Mouse (Mus musculus) midbrain, embryonic 12.5 days (tissue): ENCODE measurements around the gene Imp4. TPM values are rescaled to one million over a fixed set of nuclear protein-coding genes. Genes with fewer than 3 reads are reported as not detected.
"Not testable (repeated sequence)": the region's sequence is repeated elsewhere in the genome, so short reads cannot be mapped to it uniquely, and the experiment has no call there.

ENCODE experiments used
- ATAC-seq: fragments of 200-750 bp; cut with Nextera tagmentation; 2 replicates; pipeline ENCODE4 v1.8.0; 2017; ENCODE audit warnings: low read depth, moderate TSS enrichment, moderate library complexity; ENCODE audit not compliant: low FRiP score
- H3K27ac ChIP-seq: fragments of 300-500 bp; sonication (generic); replicated peaks from 2 replicates; pipeline ENCODE4 v1.5.1; 2016; ENCODE audit warnings: mild to moderate bottlenecking
- H3K27me3 ChIP-seq: fragments of 300-500 bp; sonication (generic); 2 replicates; pipeline ENCODE4 v1.6.1; 2016; ENCODE audit warnings: mild to moderate bottlenecking
- H3K36me3 ChIP-seq: fragments of 300-500 bp; sonication (generic); 2 replicates; pipeline ENCODE4 v1.6.1; 2016
- H3K4me1 ChIP-seq: fragments of 300-500 bp; sonication (generic); 2 replicates; pipeline ENCODE4 v1.6.1; 2016
- H3K4me2 ChIP-seq: fragments of 300-500 bp; sonication (generic); replicated peaks from 2 replicates; pipeline ENCODE4 v1.6.1; 2016; ENCODE audit warnings: mild to moderate bottlenecking, moderate library complexity
- H3K4me3 ChIP-seq: fragments of 300-500 bp; sonication (generic); 2 replicates; pipeline ENCODE4 v1.5.1; 2016; ENCODE audit warnings: mild to moderate bottlenecking
- H3K9ac ChIP-seq: fragments of 300-500 bp; sonication (generic); replicated peaks from 2 replicates; pipeline ENCODE4 v1.6.1; 2016; ENCODE audit warnings: mild to moderate bottlenecking, moderate library complexity
- H3K9me3 ChIP-seq: fragments of 300-500 bp; sonication (generic); 2 replicates; pipeline ENCODE4 v1.6.1; 2016; ENCODE audit warnings: mild to moderate bottlenecking
- WGBS: fragments of 180-500 bp; shearing (Covaris S2); methylation state at CpG from one replicate; pipeline ENCODE4 v1.1.7; 2016; 5-methylcytosine and 5-hydroxymethylcytosine counted together
- polyA plus RNA-seq: library from polyadenylated mRNA; unstranded; fragments of >200 nt; fragmentation: Nextera tagmentation; extraction: Ambion mirVana; gene quantifications from 2 replicates; pipeline ENCODE4 v1.2.1, GENCODE M21; 2016

The Imp4 gene
- polyA plus RNA-seq, 1 experiment from 2014 or later, result 83.5 TPM

- Histone ChIP-seq H3K4me1 (peaks cover 20% of the 10 kb centered on the region), H3K9me3 (peaks cover 11% of the 10 kb centered on the region), H3K9ac (peak overlapping the region; percentile 69), H3K4me2 (peak overlapping the region; percentile 54), H3K4me3 (peak overlapping the region; percentile 59), H3K27me3 (no peaks in the 10 kb centered on the region), H3K36me3 (peaks cover 16% of the 10 kb centered on the region; the same call in 1 of the 2 replicates), H3K27ac (peak overlapping the region; percentile 76)
- 30% methylated on average over 8 of the region's 8 CpGs for WGBS
- ATAC-seq, result no peak
These were observed 4.1 kb upstream of the Imp4 start for GRCm38 (mm10) chr1:34435371-34436120.

GRCm38 (mm10) chr1:34436374-34436773 lies 3.3 kb upstream of the Imp4 start:
- 86% methylated on average over 3 of the region's 3 CpGs for WGBS
- peaks cover 25% of the 10 kb centered on the region for H3K4me1 ChIP-seq
- no peak for ATAC-seq
- no peak overlapping the region for H3K27ac ChIP-seq
- H3K36me3 ChIP-seq, result peaks cover 10% of the 10 kb centered on the region; the same call in 1 of the 2 replicates
- H3K4me3 ChIP-seq, result no peak overlapping the region
- H3K9ac ChIP-seq, result no peak overlapping the region
- H3K9me3 ChIP-seq, result peaks cover 3% of the 10 kb centered on the region; the same call in 1 of the 2 replicates
- H3K27me3 ChIP-seq, result no peaks in the 10 kb centered on the region
- H3K4me2 ChIP-seq, result no peak overlapping the region

GRCm38 (mm10) chr1:34437366-34437765 lies 2.3 kb upstream of the Imp4 start:
- H3K27me3 ChIP-seq, H3K27ac ChIP-seq, H3K4me2 ChIP-seq, H3K4me3 ChIP-seq, H3K9me3 ChIP-seq, H3K9ac ChIP-seq, ATAC-seq: not testable (repeated sequence)
- Histone ChIP-seq H3K4me1 (peaks cover 25% of the 10 kb centered on the region), H3K36me3 (0 out of 2 replicates have a peak, but pooled peaks cover 14% of the 10 kb centered on the region)
- 98% methylated on average over 8 of the region's 8 CpGs for WGBS

- H3K9ac ChIP-seq, result peak overlapping the region; percentile 56
- peak overlapping the region; percentile 80 for H3K4me3 ChIP-seq
- 49% methylated on average over 14 of the region's 20 CpGs for WGBS
- peaks cover 22% of the 10 kb centered on the region for H3K4me1 ChIP-seq
- no peaks in the 10 kb centered on the region for H3K27me3 ChIP-seq
- H3K4me2 ChIP-seq, result peak overlapping the region; percentile 67
- peaks cover 25% of the 10 kb centered on the region for H3K36me3 ChIP-seq
- ATAC-seq, result no peak
- H3K9me3 ChIP-seq, result no peaks in the 10 kb centered on the region
- no peak overlapping the region for H3K27ac ChIP-seq
These were observed 1.1 kb upstream of the Imp4 start for GRCm38 (mm10) chr1:34438381-34439051.

GRCm38 (mm10) chr1:34439961-34440630 lies 445 bp downstream of the Imp4 start:
- Histone ChIP-seq H3K4me2 (peak overlapping the region; percentile 71), H3K9me3 (no peaks in the 10 kb centered on the region), H3K9ac (peak overlapping the region; percentile 66), H3K4me1 (peaks cover 15% of the 10 kb centered on the region), H3K27me3 (no peaks in the 10 kb centered on the region), H3K27ac (peak overlapping the region; percentile 64), H3K36me3 (peaks cover 41% of the 10 kb centered on the region), H3K4me3 (peak overlapping the region; percentile 80)
- WGBS, result 9% methylated on average over 31 of the region's 31 CpGs
- peak; percentile 38; the same call in 1 of the 2 replicates for ATAC-seq

- 95% methylated on average over 6 of the region's 6 CpGs for WGBS
- no peak overlapping the region for H3K4me2 ChIP-seq
- no peak for ATAC-seq
- H3K9me3 ChIP-seq, result no peaks in the 10 kb centered on the region
- peaks cover 15% of the 10 kb centered on the region for H3K4me1 ChIP-seq
- H3K4me3 ChIP-seq, result no peak overlapping the region
- no peak overlapping the region for H3K27ac ChIP-seq
- peaks cover 48% of the 10 kb centered on the region for H3K36me3 ChIP-seq
- H3K27me3 ChIP-seq, result no peaks in the 10 kb centered on the region
- no peak overlapping the region for H3K9ac ChIP-seq
These were observed 3.5 kb downstream of the Imp4 start for GRCm38 (mm10) chr1:34443124-34443523.

GRCm38 (mm10) chr1:34458431-34458830 lies 18.8 kb downstream of the Imp4 start:
- 28% methylated on average over 8 of the region's 8 CpGs for WGBS
- Histone ChIP-seq H3K36me3 (no peaks in the 10 kb centered on the region), H3K9ac (no peak overlapping the region), H3K4me1 (peaks cover 13% of the 10 kb centered on the region), H3K4me2 (no peak overlapping the region), H3K9me3 (no peaks in the 10 kb centered on the region), H3K27ac (no peak overlapping the region), H3K4me3 (no peak overlapping the region), H3K27me3 (peaks cover 65% of the 10 kb centered on the region)
- ATAC-seq, result no peak

GRCm38 (mm10) chr1:34459284-34460060 lies 19.8 kb downstream of the Imp4 start, which contains the start of gene Ptpn18:
Gene Ptpn18 (plus strand): TSS chr1:34459762.
- Histone ChIP-seq H3K4me3 (peak within 1 kb of the TSS; percentile 60), H3K27ac (no peak within 1 kb of the TSS), H3K4me2 (peak within 1 kb of the TSS; percentile 90), H3K36me3 (no peaks in the 10 kb centered on the region), H3K9me3 (no peaks in the 10 kb centered on the region), H3K9ac (peak within 1 kb of the TSS; percentile 42), H3K27me3 (peaks cover 68% of the 10 kb centered on the region), H3K4me1 (peaks cover 13% of the 10 kb centered on the region)
- peak; percentile 94 for ATAC-seq
- WGBS, result under 1% methylated on average over 47 of the region's 48 CpGs

- peak; percentile 27 for ATAC-seq
- peaks cover 73% of the 10 kb centered on the region for H3K27me3 ChIP-seq
These were observed 20.4 kb downstream of the Imp4 start for GRCm38 (mm10) chr1:34460061-34460441.

GRCm38 (mm10) chr1:34462766-34463165 lies 23.1 kb downstream of the Imp4 start:
- Histone ChIP-seq H3K27ac (no peak overlapping the region), H3K4me2 (no peak overlapping the region), H3K9ac (no peak overlapping the region), H3K4me1 (peaks cover 13% of the 10 kb centered on the region), H3K27me3 (peaks cover 51% of the 10 kb centered on the region), H3K36me3 (no peaks in the 10 kb centered on the region), H3K9me3 (no peaks in the 10 kb centered on the region), H3K4me3 (no peak overlapping the region)
- WGBS, result 16% methylated on average over 7 of the region's 7 CpGs
- no peak for ATAC-seq

More at GRCm38 (mm10) chr1:34460061-34460441, 20.4 kb downstream of the Imp4 start:
- H3K27ac ChIP-seq, result no peak overlapping the region
- WGBS, result 2% methylated on average over 15 of the region's 15 CpGs
- H3K9me3 ChIP-seq, result no peaks in the 10 kb centered on the region
- peaks cover 13% of the 10 kb centered on the region for H3K4me1 ChIP-seq
- peak overlapping the region; percentile 60 for H3K4me3 ChIP-seq
- no peaks in the 10 kb centered on the region for H3K36me3 ChIP-seq
- H3K4me2 ChIP-seq, result peak overlapping the region; percentile 90
- peak overlapping the region; percentile 42 for H3K9ac ChIP-seq

GRCm38 (mm10) chr1:34464310-34464817 lies 24.7 kb downstream of the Imp4 start:
- no peak for ATAC-seq
- WGBS, result 92% methylated on average over 8 of the region's 8 CpGs

More at GRCm38 (mm10) chr1:34464310-34464817, 24.7 kb downstream of the Imp4 start:
- H3K4me1 ChIP-seq, result peaks cover 8% of the 10 kb centered on the region
- no peak overlapping the region for H3K4me3 ChIP-seq
- no peak overlapping the region for H3K4me2 ChIP-seq
- H3K27ac ChIP-seq, result no peak overlapping the region
- peaks cover 36% of the 10 kb centered on the region for H3K27me3 ChIP-seq
- H3K9me3 ChIP-seq, result no peaks in the 10 kb centered on the region
- no peaks in the 10 kb centered on the region for H3K36me3 ChIP-seq
- no peak overlapping the region for H3K9ac ChIP-seq
